Mouse (Mus musculus) testis, postnatal 10 days (tissue): ENCODE measurements around the gene Olfr1357.

Experiments
- DNase-seq: peaks from one replicate; pipeline ENCODE4 v3.0.0; 2021; ENCODE audit warnings: low spot score

Olfr1357 gene

GRCm38 (mm10) chr10:78578204-78578603, 39.7 kb downstream of the Olfr1357 start:
- no peak for DNase-seq

- DNase-seq, result peak; percentile 22
Observed at GRCm38 (mm10) chr10:78576435-78577184, 41.3 kb downstream of the Olfr1357 start.

- peak; percentile 75 for DNase-seq
Observed at GRCm38 (mm10) chr10:78575690-78576089, 42.2 kb downstream of the Olfr1357 start.

GRCm38 (mm10) chr10:78575105-78575632, 42.7 kb downstream of the Olfr1357 start:
- no peak for DNase-seq

GRCm38 (mm10) chr10:78574250-78575104, 43.4 kb downstream of the Olfr1357 start, which contains the start of gene Ilvbl:
TSS of gene Ilvbl (plus strand) at chr10:78574346.
- DNase-seq, result peak; percentile 98

- no peak for DNase-seq
Observed at GRCm38 (mm10) chr10:78573226-78573625, 44.6 kb downstream of the Olfr1357 start.

GRCm38 (mm10) chr10:78570897-78571296, 47.0 kb downstream of the Olfr1357 start:
- DNase-seq, result no peak

- DNase-seq, result no peak
Observed at GRCm38 (mm10) chr10:78570416-78570815, 47.5 kb downstream of the Olfr1357 start.

GRCm38 (mm10) chr10:78569686-78570085, 48.2 kb downstream of the Olfr1357 start:
- no peak for DNase-seq

GRCm38 (mm10) chr10:78569191-78569590, 48.7 kb downstream of the Olfr1357 start:
- DNase-seq, result no peak

GRCm38 (mm10) chr10:78565070-78565469, 52.8 kb downstream of the Olfr1357 start:
- no peak for DNase-seq
